ENCODE assay signal across 8 mouse cellular contexts in the genomic region with DNA sequence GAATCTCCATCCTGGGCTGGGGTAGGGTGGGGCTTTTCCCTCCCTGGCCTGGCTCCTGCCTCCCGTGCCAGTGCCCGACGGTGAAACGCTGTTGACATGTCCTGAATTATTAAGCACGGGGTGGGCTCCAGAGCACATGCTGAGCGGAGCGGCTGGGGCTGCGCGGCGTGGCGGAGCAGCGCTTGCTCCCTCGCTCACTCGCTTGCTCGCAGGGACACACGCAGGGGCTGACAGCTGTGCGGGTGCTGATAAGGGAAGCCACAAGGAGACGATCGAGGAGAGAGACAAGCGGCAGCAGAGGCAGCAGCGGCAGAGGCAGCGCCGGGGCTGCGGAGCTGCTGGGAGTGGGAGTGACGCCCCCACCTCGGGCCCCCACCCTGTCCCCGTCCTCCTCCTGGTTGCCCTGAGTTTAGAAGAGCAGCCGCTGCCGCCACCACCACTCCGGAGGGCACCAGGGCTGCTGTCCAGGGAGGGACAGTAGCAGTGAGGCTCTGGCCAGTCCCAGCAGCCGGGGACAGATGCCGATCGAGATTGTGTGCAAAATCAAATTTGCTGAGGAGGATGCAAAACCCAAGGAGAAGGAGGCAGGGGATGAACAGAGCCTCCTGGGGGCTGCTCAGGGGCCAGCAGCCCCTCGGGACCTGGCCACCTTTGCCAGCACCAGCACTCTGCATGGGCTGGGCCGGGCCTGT. TPM values are rescaled to one million over a fixed set of nuclear protein-coding genes. Genes with fewer than 3 reads are reported as not detected.
DNase-seq lines count a peak whose midpoint lies in the region; ATAC-seq lines count a peak whose summit lies in the region.

A gene (plus strand): TSS at position 123 of the 692 bp plus-strand sequence.

- H3K9me3 ChIP-seq in intestine, embryonic 14.5 days (ENCODE audit: control insufficient read depth, low read length), result no peaks in the 10 kb centered on the region
- no peaks in the 10 kb centered on the region for H3K9me3 ChIP-seq in midbrain, embryonic 13.5 days

- peak within 1 kb of the TSS; percentile 11; the same call in 1 of the 2 replicates for H3K9ac ChIP-seq in intestine, embryonic 14.5 days (ENCODE audit: low read length)
- peak within 1 kb of the TSS; percentile 78 for H3K9ac ChIP-seq in midbrain, embryonic 13.5 days (replicated peaks)

- intact Hi-C loops in gastrocnemius, postnatal 14 days (cut with DNase I; ENCODE audit: low total_unique reads), result no loop called here

- peak within 1 kb of the TSS; percentile 19; the same call in 1 of the 2 replicates for H3K4me3 ChIP-seq in intestine, embryonic 14.5 days (ENCODE audit: low read depth, low read length)
- H3K4me3 ChIP-seq in midbrain, embryonic 13.5 days (replicated peaks), result peak within 1 kb of the TSS; percentile 48

- peaks cover 30% of the 10 kb centered on the region for H3K4me1 ChIP-seq in intestine, embryonic 14.5 days (replicated peaks; ENCODE audit: control insufficient read depth, insufficient read depth, low read length)
- H3K4me1 ChIP-seq in midbrain, embryonic 13.5 days (replicated peaks), result peaks cover 93% of the 10 kb centered on the region

- peaks cover 79% of the 10 kb centered on the region for H3K27me3 ChIP-seq in intestine, embryonic 14.5 days (replicated peaks; ENCODE audit: control insufficient read depth, insufficient read depth, low read length)
- peaks cover 55% of the 10 kb centered on the region for H3K27me3 ChIP-seq in midbrain, embryonic 13.5 days

- no peak within 1 kb of the TSS for H3K27ac ChIP-seq in intestine, embryonic 14.5 days (ENCODE audit: low read depth)
- peak within 1 kb of the TSS; percentile 94 for H3K27ac ChIP-seq in midbrain, embryonic 13.5 days

- H3K4me2 ChIP-seq in intestine, embryonic 14.5 days (ENCODE audit: low read length), result peak within 1 kb of the TSS; percentile 45
- peak within 1 kb of the TSS; percentile 73 for H3K4me2 ChIP-seq in midbrain, embryonic 13.5 days (replicated peaks)

- no peaks in the 10 kb centered on the region for H3K36me3 ChIP-seq in intestine, embryonic 14.5 days (ENCODE audit: control insufficient read depth, insufficient read depth, low read length)
- H3K36me3 ChIP-seq in midbrain, embryonic 13.5 days, result no peaks in the 10 kb centered on the region

- DNase-seq in kidney, postnatal 4 days, result peak; percentile 56 to 62
- no peak for DNase-seq in kidney, adult 9 months
- DNase-seq in embryo, embryonic 11 days, result peak; percentile 52
- no peak for DNase-seq in intestine, embryonic 14.5 days (ENCODE audit: low spot score)
- no peak for DNase-seq in gastrocnemius, postnatal 14 days
- no peak for DNase-seq in gastrocnemius, adult 8-10 months (ENCODE audit: low spot score in 2 of 2)
- DNase-seq in testis, postnatal 10 days (ENCODE audit: low spot score), result no peak

- no peak for ATAC-seq in intestine, embryonic 14.5 days (replicated peaks; ENCODE audit: low FRiP score, low TSS enrichment, low read depth)
- peak; percentile 28 for ATAC-seq in midbrain, embryonic 13.5 days

- WGBS in intestine, embryonic 14.5 days, result 3% methylated on average over 35 of the region's 35 CpGs
- WGBS in midbrain, embryonic 13.5 days, result 2% methylated on average over 35 of the region's 35 CpGs

RNA-seq across cellular contexts. Expression of the gene that starts here (rescaled TPM):
- 0.47 and 1.0 TPM in 2 replicates for polyA plus RNA-seq in intestine, embryonic 14.5 days (2014; fragmentation: Nextera tagmentation; extraction: Ambion mirVana)
- polyA plus RNA-seq in midbrain, embryonic 13.5 days (2015; fragmentation: Nextera tagmentation; extraction: Ambion mirVana), result 57.3 and 81.6 TPM in 2 replicates
- total RNA-seq in gastrocnemius, postnatal 14 days (2021), result not detected
- not detected for total RNA-seq in gastrocnemius, adult 8-10 months (2022)

Comparison
In these comparisons a context has a peak if more than half of its experiments do, and no peak if none do; other contexts are left out.
1. RNA of the gene that starts here (polyA plus RNA-seq): 57.3 to 81.6 TPM in midbrain, embryonic 13.5 days; 0.47 to 1.0 TPM in intestine, embryonic 14.5 days; every median in the first group is over 10 times any median in the second.
2. DNase-seq: peak in kidney, postnatal 4 days (2 of 2) and embryo, embryonic 11 days (single experiment); none in kidney, adult 9 months (single experiment), intestine, embryonic 14.5 days (single experiment), gastrocnemius, postnatal 14 days (single experiment), gastrocnemius, adult 8-10 months (0 of 2) and testis, postnatal 10 days (single experiment).